Comparison of ENCODE assay signal across 8 mouse cellular contexts in the genomic region with DNA sequence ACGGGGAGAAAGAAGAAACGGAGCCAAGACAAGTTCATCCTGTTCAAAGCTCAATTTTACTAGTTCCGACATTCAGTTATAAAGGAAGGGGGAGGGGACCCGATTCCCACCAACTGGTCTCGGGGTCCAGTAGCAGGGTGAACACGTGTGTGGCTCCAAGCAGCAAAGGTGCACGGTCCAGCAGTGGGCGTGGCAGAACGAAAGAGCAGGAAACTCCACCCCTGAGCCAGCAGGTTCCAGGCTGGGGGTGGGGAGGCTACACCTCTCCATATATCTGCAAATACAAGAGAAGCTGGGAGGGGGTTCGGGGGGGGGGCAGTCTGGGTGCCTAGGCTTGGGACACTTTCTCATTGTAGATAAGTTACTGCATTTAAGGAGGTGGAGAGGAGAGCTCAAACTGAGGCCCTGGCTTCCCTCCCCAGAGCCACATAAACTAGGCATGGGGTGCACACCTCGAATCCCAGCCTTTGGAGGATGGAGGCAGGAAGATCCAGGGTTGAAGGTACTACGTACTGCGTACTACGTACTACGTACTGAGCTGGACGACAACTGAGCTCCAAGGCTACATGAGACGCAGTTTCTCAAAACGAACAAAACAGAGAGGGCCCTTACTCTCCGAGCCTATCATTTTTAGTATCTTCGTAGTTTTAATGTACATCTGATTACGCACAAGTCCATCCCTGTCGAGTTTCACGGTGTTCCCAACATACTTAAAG. TPM values are rescaled to one million over a fixed set of nuclear protein-coding genes. Genes with fewer than 3 reads are reported as not detected.
DNase-seq lines count a peak whose midpoint lies in the region; ATAC-seq and TF ChIP-seq lines count a peak whose summit lies in the region.

No protein-coding gene starts in this region.

- H3K9ac ChIP-seq in lung, postnatal 0 days (replicated peaks; ENCODE audit: low read depth): no peak overlapping the region
- no peak overlapping the region for H3K9ac ChIP-seq in forebrain, postnatal 0 days

- TF ChIP-seq POLR2A in small intestine, adult 2 months (IDR thresholded peaks at IDR 0.05; ENCODE audit: low read depth, low read length): no peak

- H3K27me3 ChIP-seq in lung, postnatal 0 days (replicated peaks; ENCODE audit: insufficient read depth, low read length): no peaks in the 10 kb centered on the region
- H3K27me3 ChIP-seq in forebrain, postnatal 0 days (ENCODE audit: insufficient read depth, low read length): peaks cover 12% of the 10 kb centered on the region
- H3K27me3 ChIP-seq in limb, embryonic 10.5 days (ENCODE audit: low read depth, poor library complexity, severe bottlenecking): peaks cover 29% of the 10 kb centered on the region
- H3K27me3 ChIP-seq in small intestine, adult 2 months (ENCODE audit: control insufficient read depth, insufficient read depth, low read length): peaks cover 19% of the 10 kb centered on the region

- no peak for DNase-seq in lung, postnatal 0 days (ENCODE audit: low spot score)
- DNase-seq in lung, postnatal 4 days: no peak
- DNase-seq in forebrain, postnatal 0 days: no peak
- DNase-seq in limb, embryonic 10.5 days (ENCODE audit: low spot score): no peak
- no peak for DNase-seq in gastrocnemius, postnatal 25 days
- DNase-seq in gastrocnemius, adult 18-20 months (ENCODE audit: low spot score): no peak
- DNase-seq in testis, postnatal 14 days (ENCODE audit: low spot score): no peak

- H3K9me3 ChIP-seq in lung, postnatal 0 days (ENCODE audit: low read length): no peaks in the 10 kb centered on the region
- H3K9me3 ChIP-seq in forebrain, postnatal 0 days (ENCODE audit: low read length): no peaks in the 10 kb centered on the region
- no peaks in the 10 kb centered on the region for H3K9me3 ChIP-seq in limb, embryonic 10.5 days (replicated peaks)

- no peak overlapping the region for H3K27ac ChIP-seq in lung, postnatal 0 days (ENCODE audit: low read length)
- no peak overlapping the region for H3K27ac ChIP-seq in forebrain, postnatal 0 days (ENCODE audit: low read depth, low read length)
- H3K27ac ChIP-seq in limb, embryonic 10.5 days: no peak overlapping the region
- H3K27ac ChIP-seq in small intestine, adult 2 months (ENCODE audit: insufficient read depth, low read depth, low read length): no peak overlapping the region

- no peak for TF ChIP-seq CTCF in lung, postnatal 0 days (IDR thresholded peaks at IDR 0.05)
- TF ChIP-seq CTCF in forebrain, postnatal 0 days (IDR thresholded peaks at IDR 0.05; ENCODE audit: low read depth): no peak
- TF ChIP-seq CTCF in small intestine, adult 2 months (IDR thresholded peaks at IDR 0.05; ENCODE audit: extremely low read depth, insufficient read length, insufficient replicate concordance, low read depth, low read length): no peak

- H3K36me3 ChIP-seq in lung, postnatal 0 days (ENCODE audit: insufficient read depth, low read length): no peaks in the 10 kb centered on the region
- H3K36me3 ChIP-seq in forebrain, postnatal 0 days (ENCODE audit: insufficient read depth): no peaks in the 10 kb centered on the region
- H3K36me3 ChIP-seq in limb, embryonic 10.5 days: no peaks in the 10 kb centered on the region
- H3K36me3 ChIP-seq in small intestine, adult 2 months (ENCODE audit: control insufficient read depth, insufficient read depth, low read length): no peaks in the 10 kb centered on the region

- no peak for ATAC-seq in lung, postnatal 0 days
- no peak for ATAC-seq in forebrain, postnatal 0 days

- H3K4me2 ChIP-seq in lung, postnatal 0 days (replicated peaks; ENCODE audit: low read depth, low read length): peak overlapping the region; percentile 44
- peak overlapping the region; percentile 38 for H3K4me2 ChIP-seq in forebrain, postnatal 0 days (ENCODE audit: low read depth)

- H3K4me1 ChIP-seq in lung, postnatal 0 days (ENCODE audit: insufficient read depth, low read depth, low read length): no peaks in the 10 kb centered on the region
- H3K4me1 ChIP-seq in forebrain, postnatal 0 days (ENCODE audit: insufficient read depth): no peaks in the 10 kb centered on the region; the same call in 1 of the 2 replicates
- peaks cover 19% of the 10 kb centered on the region for H3K4me1 ChIP-seq in limb, embryonic 10.5 days
- peaks cover 5% of the 10 kb centered on the region; the same call in 1 of the 2 replicates for H3K4me1 ChIP-seq in small intestine, adult 2 months (ENCODE audit: control insufficient read depth, insufficient read depth, insufficient read length, low read length)

- WGBS in lung, postnatal 0 days: 5% methylated on average over 23 of the region's 23 CpGs
- WGBS in forebrain, postnatal 0 days: 2% methylated on average over 23 of the region's 23 CpGs
- WGBS in limb, embryonic 10.5 days: 5% methylated on average over 23 of the region's 23 CpGs
- 5% methylated on average over 23 of the region's 23 CpGs for WGBS in small intestine, adult 2 months

- H3K4me3 ChIP-seq in lung, postnatal 0 days (ENCODE audit: low read depth, low read length): no peak overlapping the region
- H3K4me3 ChIP-seq in forebrain, postnatal 0 days (ENCODE audit: low read depth, low read length): peak overlapping the region; percentile 8; the same call in 1 of the 2 replicates
- H3K4me3 ChIP-seq in limb, embryonic 10.5 days: peak overlapping the region; percentile 38
- H3K4me3 ChIP-seq in small intestine, adult 2 months (ENCODE audit: low read depth, low read length): peak overlapping the region; percentile 22; the same call in 1 of the 2 replicates

- no peak for TF ChIP-seq EP300 in lung, postnatal 0 days (IDR thresholded peaks at IDR 0.05)

RNA-seq across cellular contexts. Expression of gene Mgat5b, which starts 12.8 kb away (rescaled TPM):
- not detected in 2 replicates for polyA plus RNA-seq in lung, postnatal 0 days (2015; fragmentation: Nextera tagmentation; extraction: Ambion mirVana)
- 88.5 and 95.4 TPM in 2 replicates for total RNA-seq in forebrain, postnatal 0 days (2014; rRNA removed)
- 27.0 and 31.0 TPM in 2 replicates for polyA plus RNA-seq in forebrain, postnatal 0 days (2015; fragmentation: Nextera tagmentation; extraction: Ambion mirVana)
- polyA plus RNA-seq in limb, embryonic 10.5 days (2016; fragmentation: Nextera tagmentation; extraction: Ambion mirVana): 1.1 and 1.4 TPM in 2 replicates
- 0.03 and 0.04 TPM in 2 replicates for polyA plus RNA-seq in small intestine, adult 2 months (2012; rRNA removed)
- under 1 TPM in 1 of 2 experiments, not detected in 1; 0.13 TPM for total RNA-seq in gastrocnemius, postnatal 25 days (2021)
- total RNA-seq in gastrocnemius, adult 18-20 months (2021): not detected

RNA-seq across cellular contexts. Expression of gene Srsf2, which starts 53.0 kb away (rescaled TPM):
- 419 and 421 TPM in 2 replicates for polyA plus RNA-seq in lung, postnatal 0 days (2015; fragmentation: Nextera tagmentation; extraction: Ambion mirVana)
- 249 and 262 TPM in 2 replicates for total RNA-seq in forebrain, postnatal 0 days (2014; rRNA removed)
- polyA plus RNA-seq in forebrain, postnatal 0 days (2015; fragmentation: Nextera tagmentation; extraction: Ambion mirVana): 477 and 486 TPM in 2 replicates
- polyA plus RNA-seq in limb, embryonic 10.5 days (2016; fragmentation: Nextera tagmentation; extraction: Ambion mirVana): 925 and 971 TPM in 2 replicates
- polyA plus RNA-seq in small intestine, adult 2 months (2012; rRNA removed): 352 and 658 TPM in 2 replicates
- total RNA-seq in gastrocnemius, postnatal 25 days (2021): 10 to 100 TPM; 61.7 to 65.2 TPM
- total RNA-seq in gastrocnemius, adult 18-20 months (2021): 10 to 100 TPM; 68.0 to 72.0 TPM

RNA-seq across cellular contexts. Expression of gene Mfsd11, which starts 53.7 kb away (rescaled TPM):
- 37.9 and 44.7 TPM in 2 replicates for polyA plus RNA-seq in lung, postnatal 0 days (2015; fragmentation: Nextera tagmentation; extraction: Ambion mirVana)
- 29.9 and 38.2 TPM in 2 replicates for total RNA-seq in forebrain, postnatal 0 days (2014; rRNA removed)
- 46.8 and 52.4 TPM in 2 replicates for polyA plus RNA-seq in forebrain, postnatal 0 days (2015; fragmentation: Nextera tagmentation; extraction: Ambion mirVana)
- 17.9 and 22.5 TPM in 2 replicates for polyA plus RNA-seq in limb, embryonic 10.5 days (2016; fragmentation: Nextera tagmentation; extraction: Ambion mirVana)
- polyA plus RNA-seq in small intestine, adult 2 months (2012; rRNA removed): 15.2 and 27.0 TPM in 2 replicates
- total RNA-seq in gastrocnemius, postnatal 25 days (2021): 10 to 100 TPM; 21.3 to 23.5 TPM
- total RNA-seq in gastrocnemius, adult 18-20 months (2021): 10 to 100 TPM; 19.1 to 26.2 TPM

Comparison
In these comparisons a context has a peak if more than half of its experiments do, and no peak if none do; other contexts are left out.
1. RNA of gene Mgat5b, which starts 12.8 kb away (polyA plus RNA-seq): 27.0 to 31.0 TPM in forebrain, postnatal 0 days; 1.1 to 1.4 TPM in limb, embryonic 10.5 days, 0.03 to 0.04 TPM in small intestine, adult 2 months and not detected in lung, postnatal 0 days; every median in the first group is over 10 times any median in the second.